Mouse (Mus musculus) hindbrain, embryonic 16.5 days (tissue): ENCODE measurements at regions not wholly inside any gene's neighbourhood (a gene's known extent, or its start where the extent isn't known, plus 50 kb on each side); places are given as distances from the start of the nearest gene placed in this dataset.

ENCODE experiments used
- ATAC-seq: fragments of 200-750 bp; cut with Nextera tagmentation; 2 replicates; pipeline ENCODE4 v1.8.0; 2017; ENCODE audit warnings: moderate TSS enrichment, moderate library complexity
- H3K27ac ChIP-seq: fragments of 300-500 bp; sonication (generic); 2 replicates; pipeline ENCODE4 v1.5.1; 2014; ENCODE audit warnings: low read depth, mild to moderate bottlenecking, control low read depth, low read length, moderate library complexity
- H3K27me3 ChIP-seq: fragments of 300-500 bp; sonication (generic); replicated peaks from 2 replicates; pipeline ENCODE4 v1.6.1; 2014; ENCODE audit warnings: low read length; ENCODE audit not compliant: control insufficient read depth, insufficient read depth
- H3K36me3 ChIP-seq: fragments of 300-500 bp; sonication (generic); 2 replicates; pipeline ENCODE4 v1.6.1; 2014; ENCODE audit warnings: mild to moderate bottlenecking, low read length, moderate library complexity, mixed read lengths; ENCODE audit not compliant: control insufficient read depth, insufficient read depth
- H3K4me1 ChIP-seq: fragments of 300-500 bp; sonication (generic); 2 replicates; pipeline ENCODE4 v1.6.1; 2014; ENCODE audit warnings: low read depth, low read length; ENCODE audit not compliant: control insufficient read depth, insufficient read depth
- H3K4me2 ChIP-seq: fragments of 300-500 bp; sonication (generic); 2 replicates; pipeline ENCODE4 v1.6.1; 2014; ENCODE audit warnings: mild to moderate bottlenecking, low read length, control low read depth, moderate library complexity
- H3K4me3 ChIP-seq: fragments of 300-500 bp; sonication (generic); 2 replicates; pipeline ENCODE4 v1.5.1; 2014; ENCODE audit warnings: mild to moderate bottlenecking, low read length, control low read depth, moderate library complexity
- H3K9ac ChIP-seq: fragments of 300-500 bp; sonication (generic); 2 replicates; pipeline ENCODE4 v1.6.1; 2014; ENCODE audit warnings: low read depth, mild to moderate bottlenecking, control low read depth, low read length, moderate library complexity
- H3K9me3 ChIP-seq: fragments of 300-500 bp; sonication (generic); 2 replicates; pipeline ENCODE4 v1.6.1; 2014; ENCODE audit warnings: mild to moderate bottlenecking, low read length, moderate library complexity; ENCODE audit not compliant: control insufficient read depth
- WGBS: fragments of 180-500 bp; shearing (Covaris S2); extraction: QIAGEN DNeasy Blood & Tissue Kit; methylation state at CpG from one replicate; pipeline ENCODE4 v1.1.7; 2014; 5-methylcytosine and 5-hydroxymethylcytosine counted together

DNA sequence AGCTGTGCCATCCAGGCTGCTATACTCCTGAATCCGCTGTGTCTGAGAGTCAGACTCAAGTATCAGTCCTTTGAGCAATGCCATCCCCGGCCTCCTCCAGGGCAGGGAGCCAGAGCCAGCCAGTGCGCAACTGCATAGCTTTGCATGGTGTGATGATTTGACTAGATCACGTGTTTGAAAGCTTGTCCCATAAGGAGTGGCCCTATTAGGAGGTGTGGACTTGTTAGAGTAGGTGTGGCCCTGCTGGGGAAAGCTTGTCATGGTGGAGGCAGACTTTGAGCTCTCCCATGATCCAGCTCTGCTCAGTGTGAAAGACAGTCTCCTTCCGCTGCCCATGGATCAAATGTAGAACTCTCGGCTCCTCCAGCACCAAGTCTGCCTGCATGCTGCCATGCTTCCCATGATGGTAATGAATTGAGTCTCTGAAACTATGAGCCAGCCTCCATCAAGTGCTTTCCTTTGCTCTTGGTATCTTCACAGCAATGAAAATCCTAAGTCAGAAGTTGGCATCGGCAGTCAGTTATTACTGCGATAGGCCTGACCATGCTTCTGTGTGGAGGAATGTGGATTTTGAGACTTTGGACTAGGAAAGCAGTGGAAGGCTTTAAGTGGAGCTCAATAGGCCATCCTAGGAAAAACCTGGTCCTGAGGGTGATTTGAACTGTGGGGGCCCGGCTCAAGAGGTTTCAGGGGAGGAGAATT is 87.2 kb upstream of the Slc22a12 start:
- Histone ChIP-seq H3K9ac (no peak overlapping the region), H3K4me3 (no peak overlapping the region), H3K36me3 (no peaks in the 10 kb centered on the region), H3K4me2 (no peak overlapping the region), H3K9me3 (no peaks in the 10 kb centered on the region), H3K27ac (no peak overlapping the region), H3K4me1 (peaks cover 3% of the 10 kb centered on the region; the same call in 1 of the 2 replicates), H3K27me3 (no peaks in the 10 kb centered on the region)
- ATAC-seq = no peak
- WGBS = 90% methylated on average over 9 of the region's 9 CpGs

DNA sequence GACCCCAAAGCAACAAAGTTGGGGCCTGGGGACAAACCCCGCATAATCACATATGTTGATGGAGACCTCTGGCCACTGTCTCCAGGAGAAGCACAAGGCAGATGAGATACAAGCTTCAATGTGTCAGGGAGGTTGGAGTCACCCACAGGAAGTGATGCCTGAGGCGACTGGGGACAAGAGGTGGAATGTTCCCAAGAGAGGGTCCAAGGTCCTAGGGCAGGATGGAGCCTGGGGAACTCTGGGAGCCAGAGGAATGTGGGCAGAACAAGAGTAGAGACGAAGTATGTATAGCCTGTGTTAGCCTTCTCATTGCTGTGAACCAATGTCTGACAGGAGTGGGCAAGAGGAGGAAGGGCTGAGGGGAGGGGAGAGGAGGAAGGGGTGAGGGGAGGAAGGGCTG is 82.7 kb upstream of the Slc22a12 start:
- H3K27ac ChIP-seq = no peak overlapping the region
- H3K36me3 ChIP-seq = no peaks in the 10 kb centered on the region
- WGBS = 77% methylated on average over 3 of the region's 3 CpGs
- no peaks in the 10 kb centered on the region for H3K27me3 ChIP-seq
- no peak overlapping the region for H3K4me3 ChIP-seq
- H3K4me1 ChIP-seq = no peaks in the 10 kb centered on the region
- no peaks in the 10 kb centered on the region for H3K9me3 ChIP-seq
- ATAC-seq = no peak
- H3K9ac ChIP-seq = no peak overlapping the region
- H3K4me2 ChIP-seq = no peak overlapping the region

DNA sequence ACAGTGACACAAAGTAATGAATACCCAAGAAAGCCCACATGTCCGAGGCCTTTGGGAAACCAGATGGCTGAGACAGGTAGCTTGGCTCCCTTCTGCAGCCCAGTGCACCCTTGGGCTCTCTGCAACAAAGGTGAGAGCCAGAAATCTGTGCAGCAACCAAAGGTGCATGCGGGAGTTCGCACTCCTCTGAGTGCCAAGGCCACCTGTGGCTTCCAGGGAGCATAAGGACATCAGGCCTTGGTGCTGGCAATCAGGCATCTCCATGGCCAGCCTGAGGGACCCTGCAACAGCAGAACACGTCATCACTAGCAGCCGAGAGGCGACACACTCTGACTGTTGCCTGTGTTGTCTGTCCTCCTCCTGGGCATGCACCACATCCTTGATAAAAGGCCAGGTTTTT is 78.2 kb upstream of the Slc22a12 start:
- no peak overlapping the region for H3K4me2 ChIP-seq
- H3K27ac ChIP-seq = no peak overlapping the region
- H3K9ac ChIP-seq = no peak overlapping the region
- no peak overlapping the region for H3K4me3 ChIP-seq
- H3K4me1 ChIP-seq = no peaks in the 10 kb centered on the region
- no peaks in the 10 kb centered on the region for H3K36me3 ChIP-seq
- no peaks in the 10 kb centered on the region for H3K27me3 ChIP-seq
- 89% methylated on average over 6 of the region's 6 CpGs for WGBS
- no peaks in the 10 kb centered on the region for H3K9me3 ChIP-seq
- no peak for ATAC-seq

DNA sequence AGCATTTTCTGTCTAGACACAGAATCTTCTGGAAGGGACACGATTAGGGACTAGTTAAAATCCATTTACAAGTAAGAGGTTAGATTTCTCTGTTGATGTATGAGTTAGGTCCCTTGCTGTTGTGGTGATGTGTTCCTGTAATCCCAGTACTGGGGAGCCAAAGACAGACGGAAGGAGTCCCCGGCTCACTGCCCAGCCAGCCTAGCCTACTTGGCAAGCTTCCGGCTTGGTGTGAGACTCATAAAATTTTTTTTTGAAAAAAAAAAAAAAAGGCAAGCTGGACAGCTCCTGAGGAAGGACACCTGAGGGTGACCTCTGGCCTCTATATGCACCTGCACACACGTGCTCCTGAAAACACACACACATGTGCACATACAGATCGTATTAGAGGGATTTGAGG is 76.7 kb upstream of the Slc22a12 start:
- no peak overlapping the region for H3K27ac ChIP-seq
- H3K27me3 ChIP-seq = no peaks in the 10 kb centered on the region
- no peak overlapping the region for H3K4me2 ChIP-seq
- 92% methylated on average over 6 of the region's 6 CpGs for WGBS
- ATAC-seq = no peak
- H3K4me1 ChIP-seq = no peaks in the 10 kb centered on the region
- H3K9me3 ChIP-seq = no peaks in the 10 kb centered on the region
- H3K36me3 ChIP-seq = no peaks in the 10 kb centered on the region
- H3K9ac ChIP-seq = no peak overlapping the region
- no peak overlapping the region for H3K4me3 ChIP-seq

DNA sequence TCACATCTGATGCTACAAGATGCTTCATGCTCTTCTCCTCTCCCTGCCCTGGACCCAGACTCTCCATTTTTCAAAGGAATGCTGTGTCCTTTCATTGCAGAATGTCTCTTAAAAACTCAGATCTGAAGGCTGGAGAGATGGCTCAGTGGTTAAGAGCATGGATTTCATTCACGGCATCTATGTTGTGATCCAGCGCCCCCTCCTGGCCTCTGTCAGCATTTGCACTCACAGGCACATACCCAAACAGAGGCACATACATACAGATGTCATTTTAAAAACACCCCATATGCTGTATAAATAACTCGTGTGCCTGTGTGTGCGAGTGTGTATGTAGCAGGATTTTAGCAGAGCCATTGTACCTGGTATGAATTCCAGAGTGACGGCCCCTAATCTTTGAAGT is 73.8 kb upstream of the Slc22a12 start:
- H3K4me2 ChIP-seq = no peak overlapping the region
- ATAC-seq = no peak

DNA sequence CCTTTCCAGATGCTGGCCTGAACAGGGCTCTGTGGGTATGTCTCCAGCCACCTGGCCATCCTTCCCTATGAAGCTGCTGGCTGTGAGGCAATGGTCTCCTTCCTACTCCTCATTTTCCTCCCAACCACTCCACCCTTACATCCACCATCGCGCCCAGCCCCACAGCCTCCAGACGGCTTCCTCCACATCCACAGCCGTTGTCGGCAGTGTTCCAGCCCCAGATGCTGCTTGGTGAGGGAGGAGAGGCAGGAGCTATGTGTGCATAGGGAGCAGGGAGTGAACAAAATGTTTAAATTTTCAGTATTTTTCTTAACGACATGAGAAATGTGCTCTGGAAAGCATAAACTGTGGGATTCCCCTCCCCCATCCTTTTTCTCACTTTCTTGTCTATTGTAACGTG is 69.6 kb upstream of the Slc22a12 start:
- Histone ChIP-seq H3K4me1 (peaks cover 7% of the 10 kb centered on the region), H3K9me3 (no peaks in the 10 kb centered on the region), H3K4me2 (no peak overlapping the region), H3K4me3 (no peak overlapping the region), H3K9ac (no peak overlapping the region), H3K27ac (no peak overlapping the region), H3K36me3 (no peaks in the 10 kb centered on the region), H3K27me3 (no peaks in the 10 kb centered on the region)
- 79% methylated on average over 7 of the region's 7 CpGs for WGBS
- no peak for ATAC-seq

More for the DNA sequence above, 73.8 kb upstream of the Slc22a12 start:
- no peaks in the 10 kb centered on the region for H3K4me1 ChIP-seq
- WGBS = 80% methylated on average over 5 of the region's 5 CpGs
- no peaks in the 10 kb centered on the region for H3K27me3 ChIP-seq
- no peaks in the 10 kb centered on the region for H3K9me3 ChIP-seq
- no peaks in the 10 kb centered on the region for H3K36me3 ChIP-seq
- no peak overlapping the region for H3K27ac ChIP-seq
- H3K4me3 ChIP-seq = no peak overlapping the region
- no peak overlapping the region for H3K9ac ChIP-seq

DNA sequence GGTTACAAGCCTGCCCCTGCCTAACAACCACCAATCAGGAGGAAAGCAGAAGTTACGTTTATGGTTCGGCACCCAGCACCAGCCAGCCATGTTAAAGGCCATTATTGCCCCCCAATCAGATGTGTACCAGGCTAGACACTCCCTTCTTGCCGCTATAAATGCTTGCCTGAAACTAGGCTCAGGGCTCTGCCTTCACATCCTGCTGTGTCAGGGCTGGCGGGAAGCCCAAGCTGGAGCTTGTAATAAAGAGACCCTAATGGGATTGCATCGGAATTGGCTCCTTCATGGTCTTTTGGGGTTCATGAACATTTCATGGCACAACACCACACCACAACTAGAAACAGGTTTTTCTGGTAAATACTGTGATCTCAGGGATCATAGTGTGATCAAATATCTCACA is 69.1 kb upstream of the Slc22a12 start:
- 76% methylated on average over 5 of the region's 5 CpGs for WGBS

DNA sequence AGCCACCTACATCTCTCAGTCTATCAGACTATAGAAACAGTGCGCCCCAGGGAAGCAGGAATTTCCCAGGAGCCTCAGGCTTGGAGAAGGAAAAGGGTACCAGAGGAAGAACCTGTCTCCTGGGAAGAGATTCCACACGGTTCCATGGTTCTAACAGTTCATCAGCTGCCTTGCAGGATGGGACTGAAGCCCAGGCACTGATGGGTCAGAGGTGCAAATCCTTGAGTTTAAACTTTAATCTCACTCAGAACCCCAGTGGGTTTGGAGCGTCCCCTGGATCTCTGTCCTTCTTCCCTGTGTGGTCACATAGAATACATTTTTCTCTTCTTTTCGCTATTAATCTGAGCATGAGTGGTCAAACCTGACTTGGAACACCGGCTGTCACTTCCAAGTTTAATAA is 67.9 kb upstream of the Slc22a12 start:
- Histone ChIP-seq H3K4me2 (no peak overlapping the region), H3K9ac (no peak overlapping the region), H3K27me3 (no peaks in the 10 kb centered on the region), H3K27ac (no peak overlapping the region), H3K4me1 (peaks cover 7% of the 10 kb centered on the region), H3K4me3 (no peak overlapping the region), H3K36me3 (no peaks in the 10 kb centered on the region), H3K9me3 (no peaks in the 10 kb centered on the region)
- 72% methylated on average over 5 of the region's 5 CpGs for WGBS
- no peak for ATAC-seq

More for the DNA sequence above, 69.1 kb upstream of the Slc22a12 start:
- no peak overlapping the region for H3K4me2 ChIP-seq
- H3K9ac ChIP-seq = no peak overlapping the region
- no peak overlapping the region for H3K27ac ChIP-seq
- peaks cover 7% of the 10 kb centered on the region for H3K4me1 ChIP-seq
- no peak for ATAC-seq
- H3K9me3 ChIP-seq = no peaks in the 10 kb centered on the region
- H3K27me3 ChIP-seq = no peaks in the 10 kb centered on the region
- no peak overlapping the region for H3K4me3 ChIP-seq
- no peaks in the 10 kb centered on the region for H3K36me3 ChIP-seq

DNA sequence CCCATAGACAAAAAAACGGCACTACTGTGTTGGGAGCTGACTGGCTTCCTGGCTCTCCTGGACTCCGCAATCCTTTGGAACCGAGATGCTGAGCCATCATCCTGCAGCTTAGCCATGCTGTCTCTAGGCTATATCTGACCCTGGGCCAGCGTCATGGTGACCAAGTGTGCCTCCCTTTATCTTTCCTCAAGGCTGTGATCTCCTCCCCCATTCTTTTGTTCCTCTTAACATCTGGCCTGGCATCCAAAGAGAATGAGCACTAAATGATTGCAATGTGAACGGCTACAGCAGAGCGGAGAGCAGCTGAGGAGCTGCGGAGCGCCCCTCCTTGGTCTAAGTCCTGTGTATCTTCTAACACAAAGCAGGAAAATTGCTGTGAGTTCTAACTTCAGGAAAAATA is 67.2 kb upstream of the Slc22a12 start:
- WGBS = 18% methylated on average over 8 of the region's 8 CpGs
- Histone ChIP-seq H3K4me3 (no peak overlapping the region), H3K9ac (no peak overlapping the region), H3K4me1 (peaks cover 7% of the 10 kb centered on the region), H3K27me3 (no peaks in the 10 kb centered on the region), H3K36me3 (no peaks in the 10 kb centered on the region), H3K4me2 (no peak overlapping the region), H3K27ac (no peak overlapping the region), H3K9me3 (no peaks in the 10 kb centered on the region)
- ATAC-seq = no peak

DNA sequence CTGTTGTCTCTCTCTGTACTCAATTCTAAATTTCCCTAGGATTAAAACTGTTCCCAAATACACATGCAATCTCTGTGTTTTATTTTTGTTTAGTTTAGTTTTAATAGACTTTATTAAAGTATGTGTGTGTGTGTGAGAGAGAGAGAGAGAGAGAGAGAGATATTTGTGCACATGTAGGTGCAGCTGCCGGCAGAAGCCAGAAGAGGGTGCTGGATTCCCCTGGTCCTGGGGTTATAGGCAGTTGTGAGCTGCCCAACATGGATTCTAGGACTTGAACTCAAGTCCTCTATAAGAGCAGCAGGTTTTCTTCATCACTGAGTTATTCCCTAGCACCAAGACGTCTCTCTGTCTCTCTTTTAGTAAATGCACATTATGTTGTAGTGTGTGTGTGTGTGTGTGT is 64.7 kb upstream of the Slc22a12 start:
- no peak for ATAC-seq
- Histone ChIP-seq H3K27me3 (no peaks in the 10 kb centered on the region), H3K4me3 (no peak overlapping the region), H3K9ac (no peak overlapping the region), H3K4me2 (no peak overlapping the region), H3K4me1 (peaks cover 7% of the 10 kb centered on the region), H3K36me3 (no peaks in the 10 kb centered on the region), H3K27ac (no peak overlapping the region), H3K9me3 (no peaks in the 10 kb centered on the region)
- 89% methylated on average over 2 of the region's 2 CpGs for WGBS
